Mouse (Mus musculus) limb, embryonic 15.5 days (tissue): ENCODE measurements around the gene Dolpp1. TPM values are rescaled to one million over a fixed set of nuclear protein-coding genes. Genes with fewer than 3 reads are reported as not detected.

Experiments used
- ATAC-seq: fragments of 200-750 bp; cut with Nextera tagmentation; 2 replicates; pipeline ENCODE4 v1.8.0; 2017; ENCODE audit warnings: low read depth, moderate TSS enrichment; ENCODE audit not compliant: insufficient number of reproducible peaks, low FRiP score, low TSS enrichment
- H3K27ac ChIP-seq: fragments of 300-500 bp; sonication (generic); 2 replicates; pipeline ENCODE4 v1.5.1; 2015; ENCODE audit warnings: moderate library complexity, mild to moderate bottlenecking, inconsistent platforms
- H3K27me3 ChIP-seq: fragments of 300-500 bp; sonication (generic); 2 replicates; pipeline ENCODE4 v1.6.1; 2015; ENCODE audit warnings: inconsistent platforms
- H3K36me3 ChIP-seq: fragments of 300-500 bp; sonication (generic); 2 replicates; pipeline ENCODE4 v1.6.1; 2015; ENCODE audit warnings: inconsistent platforms
- H3K4me1 ChIP-seq: fragments of 300-500 bp; sonication (generic); 2 replicates; pipeline ENCODE4 v1.6.1; 2015; ENCODE audit warnings: inconsistent platforms
- H3K4me2 ChIP-seq: fragments of 300-500 bp; sonication (generic); 2 replicates; pipeline ENCODE4 v1.6.1; 2015; ENCODE audit warnings: mild to moderate bottlenecking, inconsistent platforms
- H3K4me3 ChIP-seq: fragments of 300-500 bp; sonication (generic); 2 replicates; pipeline ENCODE4 v1.5.1; 2015; ENCODE audit warnings: mild to moderate bottlenecking, inconsistent platforms
- H3K9ac ChIP-seq: fragments of 300-500 bp; sonication (generic); 2 replicates; pipeline ENCODE4 v1.6.1; 2015; ENCODE audit warnings: inconsistent platforms
- H3K9me3 ChIP-seq: fragments of 300-500 bp; sonication (generic); 2 replicates; pipeline ENCODE4 v1.6.1; 2016; ENCODE audit warnings: inconsistent platforms
- WGBS: fragments of 180-500 bp; shearing (Covaris S2); methylation state at CpG from one replicate; pipeline ENCODE4 v1.1.7; 2015; 5-methylcytosine and 5-hydroxymethylcytosine counted together
- polyA plus RNA-seq: library from polyadenylated mRNA; unstranded; fragments of >200 nt; fragmentation: Nextera tagmentation; extraction: Ambion mirVana; gene quantifications from 2 replicates; pipeline ENCODE4 v1.2.1, GENCODE M21; 2015

Gene Dolpp1
- polyA plus RNA-seq, 1 experiment from 2014 or later, result 35.8 TPM

DNA sequence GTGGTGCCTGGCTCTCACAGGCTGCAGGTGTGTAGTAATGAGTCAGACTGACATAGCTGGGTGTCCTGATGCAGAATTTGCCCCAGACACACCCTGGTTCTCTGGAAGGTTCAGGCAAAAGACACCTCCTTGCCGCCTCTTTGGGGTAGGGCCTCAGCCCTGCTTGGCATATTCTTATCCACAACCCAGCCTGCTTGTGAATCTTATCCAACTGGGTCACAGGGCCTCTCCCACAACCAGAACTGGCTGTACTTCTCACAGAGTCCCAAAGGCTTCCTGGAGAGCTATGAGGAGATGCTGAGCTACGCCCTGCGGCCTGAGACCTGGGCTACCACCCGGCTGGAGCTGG lies 10.7 kb upstream of the Dolpp1 start:
- H3K4me1 ChIP-seq, result no peaks in the 10 kb centered on the region
- no peak overlapping the region; the same call in 1 of the 2 replicates for H3K27ac ChIP-seq
- no peak overlapping the region for H3K9ac ChIP-seq
- WGBS, result 90% methylated on average over 4 of the region's 4 CpGs
- H3K36me3 ChIP-seq, result peaks cover 88% of the 10 kb centered on the region
- no peak for ATAC-seq
- H3K27me3 ChIP-seq, result no peaks in the 10 kb centered on the region
- H3K9me3 ChIP-seq, result no peaks in the 10 kb centered on the region
- no peak overlapping the region for H3K4me2 ChIP-seq
- H3K4me3 ChIP-seq, result no peak overlapping the region

DNA sequence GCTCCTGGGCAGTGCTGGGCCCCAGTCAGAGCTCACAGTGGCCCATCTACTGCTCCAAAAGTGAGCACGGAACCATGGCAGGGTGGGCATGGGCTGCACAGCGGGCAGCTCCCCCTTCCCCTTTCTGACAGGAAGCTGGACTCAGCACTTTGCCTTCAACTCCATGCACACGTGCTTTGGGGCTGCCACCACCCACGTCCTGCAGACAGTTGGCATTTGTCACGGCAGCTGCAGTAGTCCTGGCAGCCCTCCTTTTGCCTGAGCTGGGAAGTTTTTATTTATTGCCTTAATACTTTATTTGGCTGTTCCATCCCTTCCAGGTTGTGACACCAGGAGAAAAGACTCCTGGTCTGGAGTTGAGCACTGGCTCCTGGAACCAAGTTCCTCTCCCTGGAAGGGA lies 7.2 kb upstream of the Dolpp1 start:
- Histone ChIP-seq H3K27ac (no peak overlapping the region), H3K9ac (no peak overlapping the region), H3K9me3 (no peaks in the 10 kb centered on the region), H3K4me3 (no peak overlapping the region), H3K36me3 (peaks cover 54% of the 10 kb centered on the region), H3K27me3 (no peaks in the 10 kb centered on the region), H3K4me1 (no peaks in the 10 kb centered on the region), H3K4me2 (no peak overlapping the region)
- ATAC-seq, result no peak
- 83% methylated on average over 5 of the region's 5 CpGs for WGBS

DNA sequence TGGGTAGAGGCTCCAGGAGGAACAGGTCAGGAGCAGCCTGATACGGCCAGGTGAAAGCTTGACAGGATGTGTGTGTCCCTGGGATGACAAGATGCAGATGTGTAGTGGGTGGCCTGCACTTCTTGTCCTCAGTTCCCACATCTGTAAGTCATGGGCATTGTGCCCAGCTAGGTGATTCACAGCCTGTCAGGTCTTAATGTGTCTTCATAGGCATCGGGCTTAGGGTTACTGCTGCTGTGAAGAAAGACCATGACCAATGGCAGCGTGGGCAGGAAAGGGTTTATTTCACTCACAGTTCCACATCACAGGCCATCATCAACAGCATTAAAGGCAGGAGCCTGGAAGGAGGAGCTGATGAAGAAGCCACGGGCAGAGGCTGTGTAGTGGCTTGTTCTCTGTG lies 6.5 kb upstream of the Dolpp1 start:
- no peak for ATAC-seq
- H3K4me1 ChIP-seq, result no peaks in the 10 kb centered on the region
- peaks cover 49% of the 10 kb centered on the region for H3K36me3 ChIP-seq
- no peaks in the 10 kb centered on the region for H3K9me3 ChIP-seq
- H3K4me2 ChIP-seq, result no peak overlapping the region
- no peaks in the 10 kb centered on the region for H3K27me3 ChIP-seq
- WGBS, result 84% methylated on average over 4 of the region's 4 CpGs
- no peak overlapping the region for H3K4me3 ChIP-seq
- H3K27ac ChIP-seq, result no peak overlapping the region
- H3K9ac ChIP-seq, result no peak overlapping the region

DNA sequence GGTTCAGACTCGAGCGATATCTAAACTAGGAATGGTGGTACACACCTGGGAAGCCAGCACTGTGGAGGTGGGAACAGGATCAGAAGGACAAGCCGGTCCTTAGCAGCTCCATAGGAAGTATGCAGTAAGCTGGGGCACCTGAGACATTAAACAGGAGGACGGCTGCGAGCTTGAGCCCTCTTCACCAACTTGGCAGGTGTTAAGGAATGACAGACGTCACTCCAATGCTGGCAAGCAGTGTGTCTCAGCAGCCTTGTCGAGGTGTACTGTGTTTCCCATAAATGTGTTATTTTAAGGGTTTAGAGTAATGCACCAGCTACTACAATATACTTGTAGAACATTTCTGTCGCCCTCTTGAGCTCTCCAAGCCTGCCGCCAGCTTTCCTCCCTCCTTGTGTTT lies 5.1 kb upstream of the Dolpp1 start:
- Histone ChIP-seq H3K4me1 (peaks cover 8% of the 10 kb centered on the region), H3K27ac (no peak overlapping the region), H3K9me3 (no peaks in the 10 kb centered on the region), H3K36me3 (peaks cover 36% of the 10 kb centered on the region), H3K4me3 (no peak overlapping the region), H3K27me3 (no peaks in the 10 kb centered on the region), H3K4me2 (no peak overlapping the region), H3K9ac (no peak overlapping the region)
- WGBS, result 82% methylated on average over 9 of the region's 9 CpGs
- no peak for ATAC-seq

DNA sequence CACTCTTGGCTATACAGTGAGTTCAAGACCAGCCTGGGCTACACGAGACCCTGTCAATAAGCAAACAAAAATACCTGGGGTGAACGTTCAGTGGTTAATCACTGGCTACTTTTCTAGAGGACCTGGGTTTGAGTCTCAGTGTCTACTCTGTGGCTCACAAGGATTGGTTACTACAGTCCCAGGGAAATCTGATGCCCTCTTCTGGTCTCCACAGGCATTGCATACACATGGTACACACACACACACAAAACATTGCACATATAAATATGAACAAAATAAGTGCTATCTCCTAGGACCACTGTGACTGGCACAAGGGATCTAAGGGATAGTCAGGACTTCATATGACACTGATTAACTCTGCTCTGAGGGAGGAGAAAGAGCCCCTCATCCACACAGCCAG lies 3.1 kb upstream of the Dolpp1 start:
- H3K9me3 ChIP-seq, result no peaks in the 10 kb centered on the region
- H3K27me3 ChIP-seq, result no peaks in the 10 kb centered on the region
- no peak overlapping the region for H3K4me3 ChIP-seq
- 89% methylated on average over 2 of the region's 2 CpGs for WGBS
- no peak overlapping the region for H3K27ac ChIP-seq
- H3K4me2 ChIP-seq, result no peak overlapping the region
- H3K36me3 ChIP-seq, result peaks cover 15% of the 10 kb centered on the region
- H3K4me1 ChIP-seq, result peaks cover 21% of the 10 kb centered on the region
- ATAC-seq, result no peak
- no peak overlapping the region for H3K9ac ChIP-seq

DNA sequence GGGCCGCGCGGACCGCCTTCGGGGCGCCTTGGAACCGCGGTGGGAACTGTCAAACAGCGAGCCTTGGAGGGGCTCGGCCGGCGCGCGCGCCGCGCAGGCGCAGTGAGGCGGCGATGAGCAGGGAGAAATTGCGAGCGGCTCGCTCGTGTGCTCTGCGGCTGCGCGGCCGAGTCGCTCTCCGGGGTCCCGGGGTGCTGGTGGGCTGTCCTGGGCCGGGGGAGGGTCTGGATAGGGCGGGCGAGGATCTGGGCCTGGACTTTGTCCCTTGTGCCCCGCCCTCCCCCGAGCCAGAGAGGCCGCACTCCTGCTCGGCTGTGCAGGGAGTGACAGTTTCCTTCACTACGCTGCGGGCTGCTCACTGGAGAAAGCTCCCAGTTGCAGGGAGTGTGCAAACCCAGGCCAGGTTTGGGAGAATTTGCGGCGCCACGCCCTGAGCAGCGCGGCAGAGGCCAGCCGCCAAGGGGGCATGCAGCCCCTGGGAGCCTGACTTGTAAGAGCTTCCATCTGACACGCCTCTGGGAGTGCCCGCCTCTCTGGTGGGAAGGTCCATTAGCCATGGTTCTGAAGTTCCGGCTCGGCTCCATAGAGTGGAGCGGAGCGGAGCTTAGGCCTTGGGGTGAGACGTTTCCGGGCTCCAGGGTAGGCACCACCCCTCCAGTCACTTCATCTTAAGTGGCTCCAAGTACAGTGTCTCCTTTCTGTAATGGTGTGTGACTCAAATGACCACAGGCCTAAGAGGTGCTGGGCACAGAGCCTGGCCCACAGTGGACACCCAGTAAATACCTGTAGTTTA lies 719 bp downstream of the Dolpp1 start:
- Histone ChIP-seq H3K4me2 (peak overlapping the region; percentile 95), H3K4me3 (peak overlapping the region; percentile 84), H3K27ac (peak overlapping the region; percentile 91), H3K9me3 (no peaks in the 10 kb centered on the region), H3K4me1 (peaks cover 27% of the 10 kb centered on the region), H3K36me3 (peaks cover 20% of the 10 kb centered on the region), H3K9ac (peak overlapping the region; percentile 67), H3K27me3 (no peaks in the 10 kb centered on the region)
- peak; percentile 72 for ATAC-seq
- WGBS, result under 1% methylated on average over 54 of the region's 54 CpGs

DNA sequence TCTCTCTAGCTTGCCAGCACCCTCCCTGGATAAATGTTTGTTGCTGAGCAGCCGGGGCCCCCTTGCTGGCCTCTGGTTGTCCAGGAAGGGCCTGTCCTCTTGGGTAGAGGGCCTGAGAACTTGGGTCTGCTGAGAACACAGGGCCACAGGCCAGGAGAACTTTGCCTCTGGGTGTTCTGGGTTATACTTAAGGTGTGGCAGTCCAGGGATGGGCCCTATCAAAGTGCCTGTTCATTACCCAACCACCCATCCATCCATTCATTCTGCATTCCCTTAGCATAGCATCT lies 1.3 kb downstream of the Dolpp1 start:
- ATAC-seq, result no peak
- WGBS, result 57% methylated on average over 1 of the region's 1 CpGs
- Histone ChIP-seq H3K9me3 (no peaks in the 10 kb centered on the region), H3K36me3 (peaks cover 26% of the 10 kb centered on the region), H3K4me3 (peak overlapping the region; percentile 84), H3K4me1 (peaks cover 27% of the 10 kb centered on the region), H3K4me2 (peak overlapping the region; percentile 95), H3K27me3 (no peaks in the 10 kb centered on the region), H3K9ac (peak overlapping the region; percentile 67), H3K27ac (peak overlapping the region; percentile 91)

DNA sequence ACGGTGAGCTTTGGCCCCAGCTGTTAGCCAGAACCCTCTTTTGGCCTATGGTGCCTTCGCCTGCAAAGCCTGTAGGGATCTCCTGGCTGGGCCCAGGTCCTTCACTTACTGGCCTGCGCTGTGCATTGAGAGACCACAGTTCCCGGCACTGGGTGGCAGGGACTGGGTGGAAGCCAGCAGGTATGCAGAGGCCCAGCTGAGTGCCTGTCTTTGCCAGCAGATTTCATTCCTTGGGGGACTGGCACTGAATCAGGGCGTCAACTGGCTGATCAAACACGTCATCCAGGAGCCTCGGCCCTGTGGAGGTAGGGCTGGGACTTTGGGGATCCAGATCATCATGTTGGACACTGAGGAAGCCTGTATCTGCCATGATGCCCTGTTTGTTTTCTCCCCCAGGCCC lies 3.7 kb downstream of the Dolpp1 start:
- no peak for ATAC-seq
- H3K27me3 ChIP-seq, result no peaks in the 10 kb centered on the region
- no peak overlapping the region for H3K4me3 ChIP-seq
- no peak overlapping the region for H3K4me2 ChIP-seq
- H3K4me1 ChIP-seq, result peaks cover 27% of the 10 kb centered on the region
- no peak overlapping the region for H3K9ac ChIP-seq
- WGBS, result 92% methylated on average over 7 of the region's 7 CpGs
- H3K9me3 ChIP-seq, result no peaks in the 10 kb centered on the region
- no peak overlapping the region for H3K27ac ChIP-seq
- peaks cover 50% of the 10 kb centered on the region for H3K36me3 ChIP-seq

DNA sequence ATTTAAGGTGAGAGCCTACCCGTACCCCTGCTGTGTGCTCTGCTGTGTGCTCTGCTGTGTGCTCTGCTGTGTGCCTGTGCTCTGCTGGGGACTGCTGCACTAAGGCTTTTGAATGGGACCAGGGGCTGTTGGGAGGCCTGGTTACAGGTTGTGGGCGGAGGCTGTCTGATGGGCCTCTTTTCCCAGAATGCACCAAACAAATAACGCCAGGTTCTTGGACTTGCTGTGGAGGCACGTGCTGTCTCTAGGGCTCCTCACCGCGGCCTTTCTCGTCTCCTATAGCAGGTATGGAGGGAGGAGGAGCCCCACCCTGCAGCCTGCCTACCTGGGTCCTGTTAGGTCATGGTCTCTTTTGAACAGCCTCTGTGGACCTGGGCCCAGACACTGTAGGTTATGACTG lies 4.2 kb downstream of the Dolpp1 start:
- no peak overlapping the region for H3K4me2 ChIP-seq
- H3K27me3 ChIP-seq, result no peaks in the 10 kb centered on the region
- no peak overlapping the region for H3K4me3 ChIP-seq
- WGBS, result 83% methylated on average over 7 of the region's 7 CpGs
- peaks cover 55% of the 10 kb centered on the region for H3K36me3 ChIP-seq
- no peak overlapping the region for H3K27ac ChIP-seq
- H3K9me3 ChIP-seq, result no peaks in the 10 kb centered on the region
- H3K9ac ChIP-seq, result no peak overlapping the region
- no peak for ATAC-seq
- peaks cover 26% of the 10 kb centered on the region for H3K4me1 ChIP-seq

DNA sequence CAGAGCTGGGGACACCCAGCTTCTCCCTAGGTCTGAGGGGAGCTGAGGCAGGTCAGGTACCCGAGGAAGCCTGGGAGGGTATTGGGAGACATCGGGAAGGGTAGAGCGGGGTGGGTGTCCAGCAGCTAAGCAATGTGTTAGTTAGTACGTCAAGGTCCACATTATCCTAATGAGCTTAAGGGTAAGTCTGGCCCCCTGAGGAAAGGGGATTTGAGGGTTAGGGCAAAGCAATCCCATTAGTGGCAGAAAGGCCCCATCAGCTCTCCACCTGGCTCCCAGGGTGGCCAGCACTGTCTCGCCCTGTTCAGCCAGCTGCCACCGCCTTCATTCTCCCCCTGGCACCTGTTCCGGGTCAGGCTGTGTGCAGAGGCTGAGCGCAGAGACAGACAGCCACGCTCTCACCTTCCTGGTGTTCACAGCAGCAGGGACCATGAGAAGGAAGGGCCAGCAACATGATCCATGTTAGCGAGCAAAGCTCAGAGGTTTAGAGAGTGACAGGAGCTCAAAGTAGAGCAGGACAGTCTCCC lies 6.0 kb downstream of the Dolpp1 start:
- Histone ChIP-seq H3K27ac (no peak overlapping the region), H3K4me2 (no peak overlapping the region), H3K9me3 (no peaks in the 10 kb centered on the region), H3K4me3 (no peak overlapping the region), H3K9ac (no peak overlapping the region), H3K36me3 (peaks cover 73% of the 10 kb centered on the region), H3K27me3 (no peaks in the 10 kb centered on the region), H3K4me1 (peaks cover 16% of the 10 kb centered on the region)
- 86% methylated on average over 10 of the region's 10 CpGs for WGBS
- no peak for ATAC-seq

DNA sequence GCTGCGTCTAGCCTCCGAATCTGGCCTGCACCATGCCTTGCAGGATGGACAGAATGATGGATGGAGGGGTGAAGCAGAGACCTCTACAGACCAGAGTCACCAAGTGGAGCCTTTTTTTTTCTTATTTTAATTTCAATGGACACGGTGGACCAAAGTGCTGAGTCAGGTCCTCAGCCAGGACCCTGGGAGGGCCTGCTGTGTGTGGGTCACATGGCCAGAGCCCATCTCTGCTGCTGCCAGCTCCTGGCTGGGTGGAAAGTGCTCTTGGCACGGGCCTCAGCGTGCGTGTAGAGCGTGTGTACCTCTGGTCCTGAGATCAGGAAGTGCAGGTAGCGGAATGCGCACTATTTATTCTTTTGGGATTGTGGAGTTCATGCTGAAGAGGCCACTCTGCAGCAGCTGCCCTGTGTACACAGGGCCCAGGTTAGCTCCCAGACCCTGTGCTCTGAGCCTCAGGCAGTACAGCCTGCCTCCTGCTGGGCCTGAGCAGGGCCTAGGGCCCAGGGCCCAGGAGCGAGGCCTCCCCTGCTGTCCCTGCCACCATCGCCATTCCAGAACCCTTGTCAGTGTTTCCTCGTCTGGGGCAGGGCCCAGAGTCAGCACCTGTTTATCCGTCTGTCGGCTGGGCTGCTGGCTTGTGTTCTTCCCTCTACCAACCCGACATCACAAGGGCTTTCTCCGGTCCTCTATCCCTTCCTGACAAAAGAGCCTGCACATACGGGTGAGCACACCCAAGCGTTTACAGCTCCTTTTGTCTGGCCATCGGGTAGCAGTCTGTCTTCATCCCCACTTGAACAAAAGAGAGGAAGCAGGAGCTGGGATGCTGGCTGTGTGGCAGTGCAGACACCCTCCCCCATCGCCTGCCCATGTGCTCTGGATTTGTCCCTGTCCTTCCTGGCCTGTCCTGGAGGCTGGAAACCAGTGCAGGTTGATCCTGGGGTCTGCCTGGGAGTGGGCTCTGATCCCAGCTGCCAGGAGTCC lies 7.4 kb downstream of the Dolpp1 start:
- 0 out of 2 replicates have a peak, but pooled peaks cover 3% of the 10 kb centered on the region for H3K4me1 ChIP-seq
- no peak overlapping the region for H3K4me3 ChIP-seq
- H3K27me3 ChIP-seq, result no peaks in the 10 kb centered on the region
- H3K9ac ChIP-seq, result no peak overlapping the region
- 70% methylated on average over 20 of the region's 20 CpGs for WGBS
- peaks cover 87% of the 10 kb centered on the region for H3K36me3 ChIP-seq
- H3K9me3 ChIP-seq, result no peaks in the 10 kb centered on the region
- ATAC-seq, result no peak
- H3K27ac ChIP-seq, result 0 out of 2 replicates have a peak overlapping the region, but pooled peaks have one; percentile 13
- no peak overlapping the region for H3K4me2 ChIP-seq

DNA sequence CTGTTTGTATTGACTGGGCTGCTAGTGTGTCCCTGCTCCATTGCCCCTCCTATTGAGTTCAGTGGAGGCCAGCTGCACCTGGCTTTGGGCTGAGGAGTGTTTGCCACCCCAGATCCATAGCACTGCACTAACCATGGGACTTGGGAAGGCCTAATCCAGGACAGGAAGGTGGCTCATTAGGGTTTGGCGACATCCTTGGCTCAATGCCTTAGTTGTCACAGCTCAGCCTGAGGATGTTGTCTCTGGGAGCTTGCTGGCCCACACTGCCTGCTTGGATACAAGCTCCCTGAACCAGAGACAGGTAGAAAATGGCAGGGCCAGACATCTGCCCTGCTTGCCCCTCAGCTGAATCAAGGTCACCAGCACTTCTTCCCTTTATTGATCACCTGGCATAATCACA lies 9.5 kb downstream of the Dolpp1 start:
- no peaks in the 10 kb centered on the region for H3K4me1 ChIP-seq
- H3K27me3 ChIP-seq, result no peaks in the 10 kb centered on the region
- no peak overlapping the region for H3K4me3 ChIP-seq
- whole genome bisulfite sequencing, result 60% methylated on average over 1 of the region's 1 CpGs
- no peaks in the 10 kb centered on the region for H3K9me3 ChIP-seq
- no peak overlapping the region for H3K9ac ChIP-seq
- H3K27ac ChIP-seq, result no peak overlapping the region
- no peak overlapping the region for H3K4me2 ChIP-seq
- peaks cover 99% of the 10 kb centered on the region for H3K36me3 ChIP-seq
- ATAC-seq, result no peak
